Mouse (Mus musculus) neural tube, embryonic 15.5 days (tissue): ENCODE measurements at regions not wholly inside any gene's neighbourhood (a gene's known extent, or its start where the extent isn't known, plus 50 kb on each side); places are given as distances from the start of the nearest gene placed in this dataset.

ENCODE experiments used
- ATAC-seq: fragments of 200-750 bp; cut with Nextera tagmentation; 2 replicates; pipeline ENCODE4 v1.8.0; 2017; ENCODE audit warnings: mild to moderate bottlenecking, moderate TSS enrichment, moderate library complexity; ENCODE audit not compliant: low FRiP score
- H3K27ac ChIP-seq: fragments of 300-500 bp; sonication (generic); replicated peaks from 2 replicates; pipeline ENCODE4 v1.5.1; 2015; ENCODE audit warnings: mild to moderate bottlenecking, inconsistent platforms
- H3K27me3 ChIP-seq: fragments of 300-500 bp; sonication (generic); replicated peaks from 2 replicates; pipeline ENCODE4 v1.6.1; 2015; ENCODE audit warnings: inconsistent platforms
- H3K36me3 ChIP-seq: fragments of 300-500 bp; sonication (generic); 2 replicates; pipeline ENCODE4 v1.6.1; 2015; ENCODE audit warnings: inconsistent platforms
- H3K4me1 ChIP-seq: fragments of 300-500 bp; sonication (generic); 2 replicates; pipeline ENCODE4 v1.6.1; 2015; ENCODE audit warnings: inconsistent platforms
- H3K4me2 ChIP-seq: fragments of 300-500 bp; sonication (generic); 2 replicates; pipeline ENCODE4 v1.6.1; 2015; ENCODE audit warnings: inconsistent platforms, mild to moderate bottlenecking, moderate library complexity
- H3K4me3 ChIP-seq: fragments of 300-500 bp; sonication (generic); replicated peaks from 2 replicates; pipeline ENCODE4 v1.5.1; 2015; ENCODE audit warnings: mild to moderate bottlenecking, inconsistent platforms
- H3K9ac ChIP-seq: fragments of 300-500 bp; sonication (generic); replicated peaks from 2 replicates; pipeline ENCODE4 v1.6.1; 2015; ENCODE audit warnings: mild to moderate bottlenecking, inconsistent platforms
- H3K9me3 ChIP-seq: fragments of 300-500 bp; sonication (generic); replicated peaks from 2 replicates; pipeline ENCODE4 v1.6.1; 2016; ENCODE audit warnings: inconsistent platforms
- WGBS: fragments of 180-500 bp; shearing (Covaris S2); methylation state at CpG from one replicate; pipeline ENCODE4 v1.1.7; 2015; ENCODE audit warnings: mixed read lengths; 5-methylcytosine and 5-hydroxymethylcytosine counted together

DNA sequence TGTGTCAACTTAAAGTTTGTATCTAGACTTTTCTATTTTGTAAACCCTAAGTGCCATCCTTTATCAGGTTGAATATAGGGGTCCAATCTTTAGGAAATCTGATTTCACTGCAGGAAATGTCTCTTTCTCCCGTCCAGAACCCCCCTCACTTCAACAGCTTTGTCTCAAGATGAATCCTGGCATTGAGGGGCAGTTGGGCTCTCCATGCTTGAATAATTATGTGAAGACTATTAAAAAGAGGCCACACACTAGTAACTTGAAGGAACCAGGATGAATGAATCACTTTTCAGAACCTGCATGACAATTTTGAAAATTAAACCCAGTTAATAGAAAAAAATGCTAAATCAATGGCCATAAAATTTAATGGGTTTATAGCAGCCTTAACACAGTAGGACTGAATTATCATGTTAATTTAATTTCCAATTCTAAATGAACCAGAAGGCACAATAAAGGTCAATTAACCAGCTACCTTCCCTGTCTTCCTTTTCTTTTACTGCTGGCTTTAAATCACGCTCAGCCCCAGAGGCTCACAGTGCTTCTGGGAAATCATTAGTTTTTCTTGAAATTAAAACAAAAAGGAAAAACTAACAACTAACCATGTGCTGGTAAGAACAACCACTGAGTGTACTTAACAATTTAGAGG, 185.3 kb upstream of the Fam92a start:
- Histone ChIP-seq H3K27me3 (no peaks in the 10 kb centered on the region), H3K36me3 (no peaks in the 10 kb centered on the region), H3K9ac (no peak overlapping the region), H3K27ac (no peak overlapping the region), H3K4me1 (no peaks in the 10 kb centered on the region), H3K9me3 (no peaks in the 10 kb centered on the region), H3K4me3 (no peak overlapping the region), H3K4me2 (no peak overlapping the region)
- 26% methylated on average over 2 of the region's 2 CpGs for WGBS
- peak; percentile 47; the same call in 1 of the 2 replicates for ATAC-seq

DNA sequence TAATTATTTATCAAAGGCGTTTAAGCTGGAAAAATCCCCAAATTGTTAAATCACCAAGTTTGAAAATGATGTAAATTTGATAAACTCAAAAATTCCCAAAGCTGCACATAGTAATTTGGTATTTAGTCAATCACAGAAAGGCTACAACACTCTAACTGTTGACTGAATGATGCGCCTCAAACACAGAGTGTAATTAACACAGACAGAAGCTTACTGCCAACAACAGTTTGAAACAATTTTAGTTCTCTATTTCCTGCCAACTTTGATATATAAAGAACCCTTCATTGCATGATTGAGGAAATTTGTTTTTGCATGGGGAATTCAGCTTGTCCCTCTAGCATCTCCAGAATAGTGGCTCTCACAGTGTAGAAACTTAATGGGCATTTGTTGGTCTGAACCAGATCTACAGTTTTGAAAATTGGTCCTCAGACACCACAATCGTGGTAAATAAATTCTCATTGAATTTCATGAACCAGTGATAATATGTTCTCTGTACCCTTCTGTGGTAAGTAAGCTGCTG, 181.6 kb upstream of the Fam92a start:
- ATAC-seq, result no peak
- Histone ChIP-seq H3K4me1 (no peaks in the 10 kb centered on the region), H3K4me2 (no peak overlapping the region), H3K9ac (no peak overlapping the region), H3K27ac (no peak overlapping the region), H3K36me3 (no peaks in the 10 kb centered on the region), H3K27me3 (no peaks in the 10 kb centered on the region), H3K9me3 (no peaks in the 10 kb centered on the region), H3K4me3 (no peak overlapping the region)
- 56% methylated on average over 3 of the region's 3 CpGs for WGBS

DNA sequence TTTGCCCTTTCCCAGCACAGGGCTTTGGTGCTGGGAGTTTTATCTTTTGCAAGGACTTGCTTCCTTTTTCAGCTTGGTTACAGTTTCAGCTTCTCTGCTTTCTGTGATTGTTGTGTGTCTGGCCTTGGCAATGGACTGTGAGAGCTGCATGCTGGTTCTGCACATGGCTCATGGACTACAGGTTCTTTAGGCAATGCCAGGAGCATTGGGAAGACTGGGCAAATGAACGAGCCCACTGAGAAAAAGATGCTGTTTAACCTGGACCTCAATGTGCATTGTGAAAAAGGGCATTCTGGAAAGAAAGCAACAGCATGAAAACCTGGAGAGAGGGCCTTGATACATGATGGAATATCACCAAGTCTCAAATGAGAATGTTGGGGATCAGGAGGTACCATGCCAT, 167.4 kb upstream of the Fam92a start:
- H3K27ac ChIP-seq, result no peak overlapping the region
- WGBS, result 74% methylated on average over 1 of the region's 1 CpGs
- ATAC-seq, result no peak
- no peaks in the 10 kb centered on the region for H3K36me3 ChIP-seq
- peaks cover 15% of the 10 kb centered on the region for H3K4me1 ChIP-seq
- H3K9me3 ChIP-seq, result no peaks in the 10 kb centered on the region
- no peak overlapping the region for H3K4me2 ChIP-seq
- no peaks in the 10 kb centered on the region for H3K27me3 ChIP-seq
- no peak overlapping the region for H3K4me3 ChIP-seq
- no peak overlapping the region for H3K9ac ChIP-seq

DNA sequence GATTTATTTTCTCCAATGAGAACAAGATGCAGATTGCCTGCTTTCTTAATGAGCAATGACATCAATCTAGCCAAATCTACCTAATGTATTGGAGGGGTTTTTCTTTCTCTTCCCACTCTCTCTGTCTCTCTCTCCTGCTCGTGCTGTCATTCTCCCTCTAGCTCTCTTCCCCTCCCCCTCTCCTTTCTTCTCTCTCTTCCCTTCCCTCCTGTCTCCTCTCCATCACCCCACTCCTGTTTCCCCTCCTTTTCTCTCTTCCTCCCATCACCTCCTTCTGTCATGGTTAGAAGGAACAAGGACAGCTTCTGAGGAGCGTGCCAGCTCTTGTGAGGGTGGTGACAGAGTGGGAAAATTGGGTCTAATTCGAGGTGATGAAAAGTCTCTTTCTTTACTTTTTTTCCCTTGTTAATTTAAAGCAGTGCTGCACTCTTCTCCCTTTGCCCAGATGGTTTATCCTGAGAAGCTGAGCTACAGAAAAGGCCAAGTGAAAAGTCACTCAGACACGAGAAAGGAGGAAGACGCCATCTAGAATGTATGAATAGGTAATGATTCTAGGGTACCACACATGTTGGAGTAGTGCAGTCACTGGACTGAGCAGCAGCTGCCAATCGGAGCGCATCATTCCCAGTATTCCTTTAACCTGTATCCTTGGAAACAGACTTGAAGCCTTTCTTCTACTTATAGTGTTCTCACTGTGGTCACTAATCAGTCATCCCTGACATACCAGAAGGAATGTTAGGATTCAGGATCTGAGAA, 163.2 kb upstream of the Fam92a start:
- peaks cover 16% of the 10 kb centered on the region for H3K4me1 ChIP-seq
- H3K27me3 ChIP-seq, result no peaks in the 10 kb centered on the region
- no peaks in the 10 kb centered on the region for H3K9me3 ChIP-seq
- H3K9ac ChIP-seq, result no peak overlapping the region
- WGBS, result 62% methylated on average over 7 of the region's 7 CpGs
- no peak overlapping the region for H3K27ac ChIP-seq
- no peaks in the 10 kb centered on the region for H3K36me3 ChIP-seq
- ATAC-seq, result peak; percentile 57
- no peak overlapping the region for H3K4me3 ChIP-seq
- H3K4me2 ChIP-seq, result 0 out of 2 replicates have a peak overlapping the region, but pooled peaks have one; percentile 1

DNA sequence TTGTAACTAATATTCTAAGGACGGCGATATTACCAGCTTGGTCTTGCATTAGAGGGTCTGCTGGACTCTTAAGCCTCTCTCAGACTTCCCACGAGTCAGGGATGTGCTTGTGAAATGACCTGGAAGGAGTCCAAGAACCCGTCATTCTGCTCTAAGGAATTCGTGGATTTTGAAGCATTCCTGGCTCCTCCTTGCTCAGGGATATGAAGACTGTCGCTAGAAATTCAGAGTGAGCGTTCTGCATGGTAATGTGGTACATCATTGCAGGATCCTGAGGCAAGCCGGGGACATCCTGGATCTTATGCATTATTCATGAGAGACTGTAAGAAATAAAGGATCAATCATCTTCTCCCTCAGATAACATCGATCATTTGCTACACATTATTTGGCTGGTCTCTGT, 162.6 kb upstream of the Fam92a start:
- Histone ChIP-seq H3K36me3 (no peaks in the 10 kb centered on the region), H3K4me3 (no peak overlapping the region), H3K27me3 (no peaks in the 10 kb centered on the region), H3K9me3 (no peaks in the 10 kb centered on the region), H3K27ac (no peak overlapping the region), H3K4me2 (0 out of 2 replicates have a peak overlapping the region, but pooled peaks have one; percentile 1), H3K9ac (no peak overlapping the region), H3K4me1 (peaks cover 16% of the 10 kb centered on the region)
- peak; percentile 72 for ATAC-seq
- 31% methylated on average over 9 of the region's 9 CpGs for WGBS

DNA sequence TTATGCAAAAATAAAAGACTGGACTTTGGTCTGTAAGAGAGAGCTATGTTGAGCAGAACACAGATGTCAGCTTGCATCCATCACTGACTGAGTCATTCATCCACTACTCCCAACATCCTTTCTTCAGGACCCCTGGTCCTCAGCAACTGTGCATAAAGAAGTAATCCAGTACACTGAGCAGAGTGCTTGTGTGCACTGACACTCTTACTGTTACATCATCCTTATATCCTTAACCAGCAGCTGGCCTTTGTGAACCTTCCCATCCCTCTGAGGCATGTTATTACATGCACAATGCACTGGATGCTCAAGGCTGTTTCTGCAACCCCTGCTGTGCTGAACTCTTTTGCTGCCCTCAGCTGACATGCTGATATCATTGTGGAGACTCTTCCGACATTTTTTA, 144.2 kb upstream of the Fam92a start:
- no peak overlapping the region for H3K27ac ChIP-seq
- H3K36me3 ChIP-seq, result no peaks in the 10 kb centered on the region
- H3K9ac ChIP-seq, result no peak overlapping the region
- H3K4me1 ChIP-seq, result peaks cover 6% of the 10 kb centered on the region; the same call in 1 of the 2 replicates
- no peak overlapping the region for H3K4me3 ChIP-seq
- no peak for ATAC-seq
- WGBS, result 59% methylated on average over 1 of the region's 1 CpGs
- no peaks in the 10 kb centered on the region for H3K27me3 ChIP-seq
- H3K4me2 ChIP-seq, result no peak overlapping the region
- no peaks in the 10 kb centered on the region for H3K9me3 ChIP-seq

DNA sequence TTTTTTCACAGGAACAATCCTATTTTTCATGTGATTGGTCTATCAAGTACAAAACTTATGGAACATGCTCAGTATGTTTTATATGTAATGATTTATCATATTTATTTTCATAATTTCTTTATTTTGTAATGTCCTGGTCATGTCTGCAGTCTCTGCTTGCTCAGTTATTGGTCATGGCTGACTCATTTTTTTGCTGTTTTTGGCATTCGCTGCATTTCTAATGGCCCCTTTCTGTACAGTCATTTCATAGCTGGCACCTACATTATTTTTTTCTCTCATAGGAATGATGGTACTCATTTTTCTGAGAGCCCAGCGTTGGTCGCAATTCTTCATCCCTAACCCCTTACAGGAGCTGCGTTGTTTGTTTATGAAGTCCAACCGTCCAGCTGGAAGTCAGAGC, 136.5 kb upstream of the Fam92a start:
- H3K4me1 ChIP-seq, result peaks cover 14% of the 10 kb centered on the region
- no peak overlapping the region for H3K27ac ChIP-seq
- no peaks in the 10 kb centered on the region for H3K36me3 ChIP-seq
- 69% methylated on average over 5 of the region's 5 CpGs for WGBS
- H3K4me2 ChIP-seq, result no peak overlapping the region
- ATAC-seq, result no peak
- H3K27me3 ChIP-seq, result no peaks in the 10 kb centered on the region
- H3K4me3 ChIP-seq, result no peak overlapping the region
- no peaks in the 10 kb centered on the region for H3K9me3 ChIP-seq
- H3K9ac ChIP-seq, result no peak overlapping the region

DNA sequence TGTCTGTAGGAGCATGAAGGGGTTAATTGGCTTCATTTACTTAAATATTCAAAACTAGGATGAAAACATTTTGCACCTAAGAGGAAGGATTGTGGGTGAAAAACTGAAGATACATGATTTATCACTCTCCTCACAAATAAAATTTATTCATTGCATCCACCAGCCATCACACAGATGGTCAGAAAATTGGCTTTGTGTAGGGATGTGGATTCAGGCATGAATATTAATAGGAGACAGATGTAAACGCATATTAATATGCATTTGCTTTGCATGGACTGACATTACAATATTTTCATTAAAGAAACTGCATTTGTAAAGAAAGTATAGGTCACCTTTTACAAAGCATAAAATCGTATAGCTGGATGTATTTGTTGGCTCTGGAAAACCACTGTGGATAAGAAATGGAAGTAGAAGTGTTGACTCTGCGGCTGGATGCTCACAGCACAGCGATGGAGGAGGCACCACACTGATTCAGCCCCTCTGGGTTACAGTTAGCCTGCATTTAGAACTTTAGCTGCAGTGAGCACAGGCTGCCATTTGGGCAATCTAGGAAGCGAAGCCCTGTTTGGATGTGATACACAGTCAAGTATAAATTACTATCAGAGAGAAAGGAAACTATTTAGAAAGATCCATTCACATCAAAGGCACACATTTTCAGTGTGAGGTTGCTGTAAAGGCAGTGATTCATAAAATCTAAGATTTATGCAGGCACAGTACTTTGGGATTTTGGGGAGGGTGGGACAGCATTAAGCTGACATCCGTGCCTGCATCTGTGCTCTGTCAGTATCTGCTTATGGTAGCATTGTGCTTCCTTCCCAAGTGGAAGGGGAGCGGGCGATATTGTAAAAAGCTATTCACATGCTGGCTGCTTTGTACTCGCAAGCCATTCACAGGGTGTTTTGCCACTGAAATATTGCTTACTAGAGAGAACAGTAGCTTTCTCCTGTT, 135.1 kb upstream of the Fam92a start:
- Histone ChIP-seq H3K27ac (peak overlapping the region; percentile 77), H3K36me3 (no peaks in the 10 kb centered on the region), H3K9me3 (no peaks in the 10 kb centered on the region), H3K4me3 (no peak overlapping the region), H3K27me3 (no peaks in the 10 kb centered on the region), H3K4me2 (peak overlapping the region; percentile 43), H3K4me1 (peaks cover 14% of the 10 kb centered on the region), H3K9ac (no peak overlapping the region)
- peak; percentile 85 for ATAC-seq
- 23% methylated on average over 9 of the region's 9 CpGs for WGBS

GRCm38 (mm10) chr4:12287079-12287686, 115.4 kb upstream of the Fam92a start:
- no peaks in the 10 kb centered on the region for H3K4me1 ChIP-seq
- H3K27me3 ChIP-seq, result no peaks in the 10 kb centered on the region
- no peak overlapping the region for H3K4me3 ChIP-seq
- no peaks in the 10 kb centered on the region for H3K9me3 ChIP-seq
- no peak overlapping the region for H3K9ac ChIP-seq
- H3K36me3 ChIP-seq, result no peaks in the 10 kb centered on the region
- H3K4me2 ChIP-seq, result no peak overlapping the region
- H3K27ac ChIP-seq, result no peak overlapping the region
- no peak for ATAC-seq
- WGBS, result 39% methylated on average over 4 of the region's 4 CpGs

DNA sequence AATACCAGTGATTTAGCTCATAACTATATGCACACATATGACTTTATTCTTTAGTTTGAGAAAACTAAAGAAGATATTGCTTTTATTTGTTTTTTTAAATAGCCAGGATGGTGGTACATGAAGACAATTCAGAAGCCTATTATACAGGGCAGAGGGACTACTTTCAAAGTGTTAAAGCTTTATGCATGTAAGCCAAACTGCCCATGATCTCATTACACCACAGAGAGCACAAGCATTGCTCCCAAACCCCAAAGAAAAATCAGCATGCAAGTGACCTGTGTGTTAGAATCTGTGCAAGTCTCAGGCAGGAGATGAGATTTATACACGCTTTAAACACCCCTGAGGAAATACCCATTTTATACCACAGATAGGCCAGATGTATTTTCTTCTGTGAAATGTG, 114.6 kb upstream of the Fam92a start:
- Histone ChIP-seq H3K9ac (no peak overlapping the region), H3K4me3 (no peak overlapping the region), H3K27me3 (no peaks in the 10 kb centered on the region), H3K4me2 (no peak overlapping the region), H3K4me1 (no peaks in the 10 kb centered on the region), H3K36me3 (no peaks in the 10 kb centered on the region), H3K9me3 (no peaks in the 10 kb centered on the region), H3K27ac (0 out of 2 replicates have a peak overlapping the region, but pooled peaks have one; percentile 23)
- 43% methylated on average over 1 of the region's 1 CpGs for WGBS
- ATAC-seq, result peak; percentile 68; the same call in 1 of the 2 replicates

- Histone ChIP-seq H3K4me3 (no peak overlapping the region), H3K4me2 (no peak overlapping the region), H3K36me3 (no peaks in the 10 kb centered on the region), H3K9ac (no peak overlapping the region), H3K27ac (0 out of 2 replicates have a peak overlapping the region, but pooled peaks have one; percentile 33), H3K27me3 (no peaks in the 10 kb centered on the region), H3K4me1 (no peaks in the 10 kb centered on the region), H3K9me3 (no peaks in the 10 kb centered on the region)
- ATAC-seq, result peak; percentile 65; the same call in 1 of the 2 replicates
Measured at GRCm38 (mm10) chr4:12285983-12286382, 114.2 kb upstream of the Fam92a start.
